22 mouse cellular contexts compared by ENCODE assay signal in genomic region chr12:25074344-25074743, GRCm38 (mm10). TPM values are rescaled to one million over a fixed set of nuclear protein-coding genes. Genes with fewer than 3 reads are reported as not detected.
DNase-seq lines count a peak whose midpoint lies in the region; ATAC-seq and TF ChIP-seq lines count a peak whose summit lies in the region.
"Had no signal": no experiment of that assay in that cellular context is flagged by ENCODE, and none has a peak within 500 bp of the region (broad histone marks: within the 10 kb centered on the region; RNA-seq: fewer than 3 reads in every experiment).

No protein-coding gene starts in this region.

- ATAC-seq in frontal cortex, adult (ENCODE audit: low TSS enrichment) = peak; percentile 60
- ATAC-seq in heart, embryonic 15.5 days (replicated peaks; ENCODE audit: insufficient number of reproducible peaks, insufficient read depth, low FRiP score, low read depth) = no peak
- ATAC-seq in lung, postnatal 0 days = no peak
- ATAC-seq: CD4-positive, CD25-positive, alpha-beta regulatory T cell, adult 4 months; forebrain, embryonic 16.5 days; intestine, embryonic 15.5 days had no signal

- intact Hi-C loops in heart, postnatal 25 days (cut with DNase I) = no loop called here

- H3K4me3 ChIP-seq in heart, embryonic 15.5 days = no peak overlapping the region
- no peak overlapping the region for H3K4me3 ChIP-seq in lung, postnatal 0 days (ENCODE audit: low read depth, low read length)
- H3K4me3 ChIP-seq: embryonic facial prominence, embryonic 13.5 days; forebrain, embryonic 12.5 days; gastrocnemius, adult 2 months; hindbrain, embryonic 10.5 days; intestine, embryonic 15.5 days had no signal

- H3K27me3 ChIP-seq in heart, embryonic 15.5 days = no peaks in the 10 kb centered on the region
- no peaks in the 10 kb centered on the region for H3K27me3 ChIP-seq in lung, postnatal 0 days (replicated peaks; ENCODE audit: insufficient read depth, low read length)
- H3K27me3 ChIP-seq: embryonic facial prominence, embryonic 13.5 days; forebrain, embryonic 12.5 days; intestine, embryonic 15.5 days had no signal

- no peak for DNase-seq in frontal cortex, postnatal 10 days (ENCODE audit: low spot score in 2 of 2)
- no peak for DNase-seq in heart, postnatal 25 days (ENCODE audit: low spot score)
- peak; percentile 29 for DNase-seq in right cerebral cortex, postnatal 25 days
- DNase-seq in right cerebral cortex, postnatal 36 days (ENCODE audit: low spot score in 2 of 2) = no peak
- DNase-seq in lung, postnatal 0 days (ENCODE audit: low spot score) = no peak
- DNase-seq: adrenal gland, adult 8-10 months; B cell, adult 2 months; cerebellum, adult 11-12 months; cerebellum, adult 9-10 months; cerebellum, postnatal 25 days; gastrocnemius, adult 2 months; gastrocnemius, postnatal 25 days had no signal

- 39% methylated on average over 3 of the region's 3 CpGs for WGBS in heart, embryonic 15.5 days
- 72% methylated on average over 3 of the region's 3 CpGs for WGBS in lung, postnatal 0 days

- peaks cover 9% of the 10 kb centered on the region; the same call in 1 of the 2 replicates for H3K4me1 ChIP-seq in heart, embryonic 15.5 days (replicated peaks)
- H3K4me1 ChIP-seq in lung, postnatal 0 days (ENCODE audit: insufficient read depth, low read depth, low read length) = no peaks in the 10 kb centered on the region
- H3K4me1 ChIP-seq: embryonic facial prominence, embryonic 13.5 days; intestine, embryonic 15.5 days had no signal

- H3K4me2 ChIP-seq in heart, embryonic 15.5 days = no peak overlapping the region
- H3K4me2 ChIP-seq in lung, postnatal 0 days (replicated peaks; ENCODE audit: low read depth, low read length) = no peak overlapping the region
- H3K4me2 ChIP-seq: embryonic facial prominence, embryonic 13.5 days; forebrain, embryonic 12.5 days; hindbrain, embryonic 14.5 days; intestine, embryonic 15.5 days had no signal

- no peaks in the 10 kb centered on the region for H3K9me3 ChIP-seq in heart, embryonic 15.5 days (replicated peaks)
- H3K9me3 ChIP-seq in lung, postnatal 0 days (ENCODE audit: low read length) = no peaks in the 10 kb centered on the region
- H3K9me3 ChIP-seq: embryonic facial prominence, embryonic 13.5 days; forebrain, embryonic 12.5 days; G1E; hindbrain, embryonic 10.5 days; intestine, embryonic 15.5 days had no signal

- peak overlapping the region; percentile 55; the same call in 1 of the 2 replicates for H3K27ac ChIP-seq in heart, embryonic 15.5 days
- H3K27ac ChIP-seq in lung, postnatal 0 days (ENCODE audit: low read length) = no peak overlapping the region
- H3K27ac ChIP-seq: embryonic facial prominence, embryonic 13.5 days; forebrain, embryonic 12.5 days; gastrocnemius, adult 2 months; hindbrain, embryonic 10.5 days; hindbrain, embryonic 14.5 days; intestine, embryonic 15.5 days had no signal

- no peaks in the 10 kb centered on the region for H3K36me3 ChIP-seq in heart, embryonic 15.5 days
- H3K36me3 ChIP-seq in lung, postnatal 0 days (ENCODE audit: insufficient read depth, low read length) = no peaks in the 10 kb centered on the region
- H3K36me3 ChIP-seq: embryonic facial prominence, embryonic 13.5 days; forebrain, embryonic 12.5 days; G1E; hindbrain, embryonic 10.5 days; intestine, embryonic 15.5 days had no signal

- H3K9ac ChIP-seq in heart, embryonic 15.5 days = no peak overlapping the region
- H3K9ac ChIP-seq in lung, postnatal 0 days (replicated peaks; ENCODE audit: low read depth) = no peak overlapping the region
- H3K9ac ChIP-seq: embryonic facial prominence, embryonic 13.5 days; forebrain, embryonic 12.5 days; hindbrain, embryonic 14.5 days; intestine, embryonic 15.5 days had no signal

- TF ChIP-seq CTCF in lung, postnatal 0 days (IDR thresholded peaks at IDR 0.05) = no peak

- no peak for TF ChIP-seq EP300 in lung, postnatal 0 days (IDR thresholded peaks at IDR 0.05)

RNA-seq across cellular contexts. Expression of gene Id2, which starts 22.6 kb away (rescaled TPM):
- polyA plus RNA-seq in heart, embryonic 15.5 days (2015; fragmentation: Nextera tagmentation; extraction: Ambion mirVana) = 170 and 206 TPM in 2 replicates
- 10 to 100 TPM; 12.6 TPM for total RNA-seq in heart, postnatal 25 days (2021)
- 444 and 475 TPM in 2 replicates for polyA plus RNA-seq in lung, postnatal 0 days (2015; fragmentation: Nextera tagmentation; extraction: Ambion mirVana)
- polyA plus RNA-seq: G1E had no signal
